Mouse (Mus musculus) left cerebral cortex, adult 2 months (tissue): ENCODE measurements around the gene Zfp385a. TPM values are rescaled to one million over a fixed set of nuclear protein-coding genes. Genes with fewer than 3 reads are reported as not detected.

Experiments used
- DNase-seq, 2 experiments: peaks; one replicate each; pipeline ENCODE4 v3.0.0; 2021 to 2022; ENCODE audit warnings: low spot score in 2 of 2, mixed read lengths in 1 of 2; ENCODE audit errors: extremely low spot score in 1 of 2
- H3K27ac ChIP-seq: fragments of 200-600 bp; 2 replicates; pipeline ENCODE4 v1.8.1; 2022
- H3K4me3 ChIP-seq: fragments of 200-600 bp; 2 replicates; pipeline ENCODE4 v1.8.1; 2022
- CTCF ChIP-seq: fragments of 200-600 bp; IDR thresholded peaks from 2 replicates; pipeline ENCODE4 v1.8.1; 2022; ENCODE audit warnings: antibody characterized with exemption, mild to moderate bottlenecking, moderate library complexity
- intact Hi-C: fragments of 180-260 bp; cut with DNase I; formaldehyde crosslinking; loops from one replicate; pipeline ENCODE4 v1.15.1; 2025
- total RNA-seq, 2 experiments: library from RNA; stranded (reverse); gene quantifications; 2 replicates each; pipeline ENCODE4 v1.2.3; 2021

The Zfp385a gene
- total RNA-seq, 2 experiments from 2014 or later: 66.1 to 77.5 TPM

- Histone ChIP-seq H3K4me3 (no peak overlapping the region), H3K27ac (no peak overlapping the region)
- intact Hi-C loops: no loop called here
- TF ChIP-seq CTCF: no peak
- no peak for DNase-seq
Observed at GRCm38 (mm10) chr15:103294649-103295048, 45.2 kb downstream of the Zfp385a start.

- Histone ChIP-seq H3K4me3 (no peak overlapping the region), H3K27ac (no peak overlapping the region)
- no peak; the same call in none of the 2 replicates for TF ChIP-seq CTCF
- intact Hi-C loops: no loop called here
- DNase-seq: no peak
Observed at GRCm38 (mm10) chr15:103293375-103293774, 46.5 kb downstream of the Zfp385a start.

- H3K27ac ChIP-seq: no peak overlapping the region
- intact Hi-C loops: no loop called here
- DNase-seq: no peak
- H3K4me3 ChIP-seq: no peak overlapping the region
- no peak for TF ChIP-seq CTCF
Observed at GRCm38 (mm10) chr15:103292673-103293345, 47.1 kb downstream of the Zfp385a start.

GRCm38 (mm10) chr15:103290843-103291242 lies 49.0 kb downstream of the Zfp385a start:
- no peak for DNase-seq
- no peak for TF ChIP-seq CTCF
- Histone ChIP-seq H3K27ac (no peak overlapping the region), H3K4me3 (no peak overlapping the region)
- intact Hi-C loops: no loop called here

- H3K27ac ChIP-seq: no peak overlapping the region
- intact Hi-C loops: no loop called here
- no peak overlapping the region for H3K4me3 ChIP-seq
- DNase-seq: no peak
- TF ChIP-seq CTCF: no peak
Observed at GRCm38 (mm10) chr15:103290417-103290816, 49.5 kb downstream of the Zfp385a start.

- DNase-seq: no peak
- Histone ChIP-seq H3K27ac (no peak overlapping the region), H3K4me3 (no peak overlapping the region)
- TF ChIP-seq CTCF: no peak
- intact Hi-C loops: no loop called here
Observed at GRCm38 (mm10) chr15:103289600-103289999, 50.3 kb downstream of the Zfp385a start.

- intact Hi-C loops: loop anchor here (2.0 kb wide), 1 partner anchor 21 kb away; no protein-coding TSS in a partner anchor
- Histone ChIP-seq H3K27ac (no peak overlapping the region), H3K4me3 (no peak overlapping the region)
- no peak for TF ChIP-seq CTCF
- peak in 1 of 2 experiments; percentile 46 for DNase-seq
Observed at GRCm38 (mm10) chr15:103285778-103286417, 54.0 kb downstream of the Zfp385a start.

- H3K27ac ChIP-seq: no peak overlapping the region
- intact Hi-C loops: loop anchor here (2.0 kb wide), 1 partner anchor 22 kb away; no protein-coding TSS in a partner anchor
- TF ChIP-seq CTCF: peak; percentile 22
- no peak for DNase-seq
- no peak overlapping the region for H3K4me3 ChIP-seq
Observed at GRCm38 (mm10) chr15:103284647-103285046, 55.2 kb downstream of the Zfp385a start.

GRCm38 (mm10) chr15:103284066-103284465 lies 55.8 kb downstream of the Zfp385a start:
- intact Hi-C loops: loop anchor here (2.0 kb wide), 1 partner anchor 23 kb away; no protein-coding TSS in a partner anchor
- TF ChIP-seq CTCF: peak; percentile 60
- no peak overlapping the region for H3K4me3 ChIP-seq
- H3K27ac ChIP-seq: no peak overlapping the region
- DNase-seq: no peak

- Histone ChIP-seq H3K27ac (no peak overlapping the region), H3K4me3 (no peak overlapping the region)
- DNase-seq: no peak
- intact Hi-C loops: no loop called here
- TF ChIP-seq CTCF: no peak
Observed at GRCm38 (mm10) chr15:103281465-103282205, 58.3 kb downstream of the Zfp385a start.

GRCm38 (mm10) chr15:103280817-103281464 lies 59.0 kb downstream of the Zfp385a start:
- intact Hi-C loops: no loop called here
- DNase-seq: no peak
- Histone ChIP-seq H3K27ac (no peak overlapping the region), H3K4me3 (no peak overlapping the region)
- TF ChIP-seq CTCF: peak; percentile 59

- intact Hi-C loops: no loop called here
- H3K27ac ChIP-seq: no peak overlapping the region
- no peak overlapping the region for H3K4me3 ChIP-seq
- no peak for DNase-seq
- peak; percentile 59 for TF ChIP-seq CTCF
Observed at GRCm38 (mm10) chr15:103279750-103280149, 60.1 kb downstream of the Zfp385a start.
